Mouse (Mus musculus) cerebellum, adult 2 months (tissue): ENCODE data around the gene Pyroxd1.

Experiments used
- CTCF ChIP-seq: fragments of 200-500 bp; IDR thresholded peaks from 2 replicates; pipeline ENCODE4 v1.5.1; 2011; ENCODE audit warnings: low read depth, mild to moderate bottlenecking, control low read depth, low read length, moderate library complexity, borderline replicate concordance; ENCODE audit not compliant: insufficient read depth
- POLR2A ChIP-seq: fragments of 200-500 bp; IDR thresholded peaks from 2 replicates; pipeline ENCODE4 v1.6.1; 2011; ENCODE audit warnings: low read length, control low read depth, borderline replicate concordance; ENCODE audit not compliant: insufficient read depth

DNA sequence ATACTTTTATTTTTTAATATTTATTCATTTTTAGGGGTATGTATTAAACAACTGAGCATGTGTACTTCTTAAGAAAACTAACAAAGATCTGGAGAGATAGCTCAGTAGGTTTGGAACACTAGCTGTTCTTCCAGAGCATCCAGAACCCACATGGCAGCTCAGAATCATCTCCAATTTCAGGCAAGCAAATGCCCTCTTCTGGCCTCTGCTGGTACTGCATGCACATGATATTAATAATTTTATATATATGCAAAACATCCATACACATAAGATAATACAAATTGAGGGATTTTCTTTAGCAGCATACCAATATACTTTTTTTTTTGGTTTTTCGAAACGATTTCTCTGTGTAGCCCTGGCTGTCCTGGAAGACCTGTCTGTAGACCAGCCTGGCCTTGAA is 1.9 kb upstream of the Pyroxd1 start:
- TF ChIP-seq POLR2A (no peak), CTCF (peak; percentile 34; the same call in 1 of the 2 replicates)
